Mouse (Mus musculus): ENCODE measurements around the gene Fbxw21.
A peak's percentile ranks its signal among the peaks of the same experiment; 100 is the strongest.

The Fbxw21 gene

DNA sequence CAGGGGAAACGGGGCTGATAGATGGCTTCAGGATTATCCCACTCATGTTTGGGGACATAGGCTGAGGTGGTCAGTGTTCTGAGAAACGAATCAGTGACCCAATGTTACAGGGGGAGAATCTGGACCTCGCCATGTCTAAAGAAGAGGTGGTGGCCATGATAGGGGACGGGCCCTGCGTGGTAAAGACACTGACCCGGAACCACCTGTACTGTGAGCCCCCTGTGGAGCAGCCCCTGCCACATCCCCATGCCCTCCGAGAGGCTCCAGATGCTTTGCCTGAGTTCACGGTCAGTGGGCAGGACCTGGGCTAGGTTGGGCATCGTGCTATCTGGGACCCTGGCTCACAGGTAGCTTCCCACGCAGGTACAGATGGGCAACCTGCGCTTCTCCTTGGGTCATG, 51.6 kb downstream of the Fbxw21 start:
- no peak for DNase-seq

DNA sequence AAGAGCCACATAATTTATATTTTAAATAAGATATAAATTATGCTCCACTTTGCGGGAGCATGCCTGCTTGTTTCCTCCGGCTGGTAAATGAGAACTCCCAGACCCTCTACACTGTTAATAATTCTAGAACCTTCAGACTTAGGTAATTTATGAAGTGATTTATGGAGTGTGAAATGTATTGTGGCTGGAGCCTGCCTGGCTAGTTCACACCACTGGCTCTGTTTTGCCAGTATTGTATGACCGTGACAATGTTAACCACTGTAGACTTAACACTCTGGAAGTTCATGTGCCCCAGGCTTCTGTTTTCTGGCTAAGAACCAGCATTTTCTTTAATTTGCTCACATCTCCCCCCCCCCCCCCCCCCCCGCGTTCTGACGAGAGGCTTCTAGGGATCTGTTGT, 54.5 kb downstream of the Fbxw21 start:
- no peak for DNase-seq

DNA sequence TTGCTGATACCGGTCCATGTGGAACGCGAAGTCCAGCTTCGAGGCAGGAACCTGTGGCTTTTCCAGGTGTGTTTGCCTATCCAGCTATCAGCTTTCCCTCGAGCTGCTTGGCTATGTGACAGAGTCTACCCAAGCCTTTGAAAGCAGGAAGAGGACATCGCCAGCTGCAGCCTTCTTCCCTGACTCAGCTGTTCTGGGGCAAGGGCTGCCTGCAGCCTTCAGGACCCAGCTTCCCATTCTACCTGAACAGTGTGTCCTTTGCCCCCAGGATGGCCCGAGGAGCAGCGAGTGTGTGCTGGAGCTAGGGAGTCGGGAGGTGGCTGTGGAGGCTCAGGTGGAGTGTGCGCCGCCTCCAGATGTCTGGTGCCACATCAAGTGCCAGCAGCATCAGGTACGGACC, 56.2 kb downstream of the Fbxw21 start:
- no peak for DNase-seq

DNA sequence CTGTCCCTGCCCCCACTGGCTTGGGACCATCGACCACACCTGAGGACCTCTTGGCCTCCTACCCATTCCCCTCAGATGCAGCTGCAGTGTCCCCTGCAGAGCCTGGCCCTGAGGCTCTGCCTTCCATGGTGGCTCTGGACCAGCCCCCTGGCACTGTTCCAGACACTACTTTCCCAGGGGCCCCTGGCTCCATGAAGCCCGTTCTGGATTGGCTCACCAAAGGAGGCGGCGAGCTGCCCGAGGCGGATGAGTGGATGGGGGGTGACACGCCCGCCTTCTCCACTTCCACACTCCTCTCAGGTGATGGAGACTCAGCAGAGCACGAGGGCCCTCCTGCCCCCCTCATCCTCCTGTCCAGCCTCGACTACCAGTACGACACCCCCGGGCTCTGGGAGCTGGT, 56.8 kb downstream of the Fbxw21 start:
- no peak for DNase-seq

DNA sequence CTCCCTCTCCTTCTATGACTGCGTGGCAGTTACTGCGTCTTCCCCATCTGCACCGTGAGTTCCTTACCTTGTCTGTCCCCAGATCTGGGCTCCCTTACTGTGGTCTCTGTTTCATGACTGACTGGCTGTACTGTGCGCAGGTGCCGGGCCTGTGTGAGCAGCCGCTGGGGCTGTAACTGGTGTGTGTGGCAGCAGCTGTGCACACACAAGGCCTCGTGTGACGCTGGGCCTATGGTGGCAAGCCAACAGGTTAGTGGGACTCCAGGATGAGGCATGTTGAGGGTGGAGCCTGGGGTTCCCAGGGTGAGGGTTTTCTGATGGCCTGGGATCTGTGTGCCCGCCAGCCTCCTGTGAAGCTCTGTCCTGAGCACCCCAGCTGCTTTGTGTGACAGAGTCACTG, 57.8 kb downstream of the Fbxw21 start:
- DNase-seq: no peak

DNA sequence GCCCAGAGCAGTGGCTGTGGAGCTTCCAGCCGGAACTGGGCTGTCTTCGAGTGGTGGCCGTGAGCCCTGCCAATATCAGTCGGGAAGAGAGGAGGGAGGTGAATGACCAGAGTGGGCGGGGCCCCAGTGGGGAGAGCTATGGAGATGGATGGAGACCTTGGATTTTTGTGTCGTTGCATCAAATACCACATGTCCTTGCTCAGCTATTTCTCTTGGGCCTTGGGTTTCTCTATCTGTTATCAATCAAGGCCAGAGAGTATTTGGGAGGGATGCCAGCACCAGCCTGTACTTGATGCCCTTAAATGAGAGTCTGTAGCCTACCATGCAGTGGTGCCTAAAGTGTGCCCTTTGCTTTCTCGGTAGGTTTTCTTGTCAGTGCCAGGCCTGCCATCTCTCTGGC, 58.6 kb downstream of the Fbxw21 start:
- DNase-seq: no peak

DNA sequence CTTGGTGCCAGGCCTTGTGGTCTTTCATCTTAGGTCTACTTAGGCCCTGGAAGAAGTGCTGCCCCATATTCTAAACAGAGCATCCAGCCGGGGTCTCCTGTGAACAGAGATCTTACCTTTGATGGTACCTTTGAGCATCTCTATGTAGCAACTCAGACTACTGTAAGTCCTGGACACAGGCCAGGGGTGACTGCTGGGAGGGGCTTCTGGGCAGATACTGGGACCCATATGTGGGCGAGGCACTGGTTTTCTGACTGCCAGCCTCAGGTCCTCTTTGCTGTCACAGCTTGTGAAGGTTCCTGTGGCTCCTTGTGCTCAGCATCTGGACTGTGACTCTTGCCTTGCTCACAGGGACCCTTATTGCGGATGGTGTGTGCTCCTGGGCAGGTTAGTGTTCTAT, 59.3 kb downstream of the Fbxw21 start:
- DNase-seq: no peak

DNA sequence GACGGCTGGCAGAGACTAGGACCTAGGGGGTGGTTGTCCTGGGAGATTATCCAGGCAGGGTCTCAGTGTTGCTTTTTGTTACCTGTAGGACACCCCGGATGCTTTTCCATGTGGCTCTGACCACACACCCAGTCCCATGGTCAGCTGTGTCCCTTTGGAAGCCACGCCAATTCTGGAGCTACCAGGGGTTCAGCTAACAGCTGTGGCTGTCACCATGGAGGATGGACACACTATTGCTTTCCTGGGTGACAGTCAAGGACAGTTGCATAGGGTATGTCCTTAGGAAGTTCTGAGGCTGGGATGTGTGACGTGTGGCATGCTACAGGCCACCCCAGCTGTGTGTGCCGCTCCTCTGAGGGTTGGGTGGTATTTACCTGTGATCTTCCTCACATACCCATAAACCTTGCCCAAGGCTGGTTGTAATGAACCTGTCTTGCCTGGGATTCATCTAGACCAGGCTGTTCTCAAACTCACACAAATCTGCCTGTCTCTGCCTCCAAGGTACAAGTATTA, 59.9 kb downstream of the Fbxw21 start:
- no peak for DNase-seq

DNA sequence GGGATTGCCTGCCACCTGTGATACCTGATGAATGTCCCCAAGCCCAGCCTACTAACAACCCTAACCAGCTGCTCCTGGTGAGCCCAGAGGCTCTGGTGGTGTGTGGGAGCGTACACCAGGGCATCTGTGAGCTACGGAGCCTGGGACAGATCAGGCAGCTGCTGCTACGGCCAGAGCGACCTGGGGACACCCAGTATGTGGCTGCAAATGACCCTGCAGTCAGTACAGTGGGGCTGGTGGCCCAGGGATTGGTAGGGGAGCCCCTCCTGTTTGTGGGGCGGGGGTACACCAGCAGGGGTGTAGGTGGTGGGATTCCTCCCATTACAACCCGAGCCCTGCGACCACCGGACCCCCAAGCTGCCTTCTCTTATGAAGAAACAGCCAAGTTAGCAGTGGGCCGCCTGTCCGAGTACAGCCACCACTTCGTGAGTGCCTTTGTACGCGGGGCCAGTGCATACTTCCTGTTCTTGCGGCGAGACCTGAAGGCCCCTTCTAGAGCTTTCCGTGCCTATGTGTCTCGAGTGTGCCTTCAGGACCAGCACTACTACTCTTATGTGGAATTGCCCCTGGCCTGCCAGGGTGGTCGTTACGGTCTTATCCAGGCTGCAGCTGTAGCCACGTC, 61.4 kb downstream of the Fbxw21 start:
- DNase-seq: no peak

DNA sequence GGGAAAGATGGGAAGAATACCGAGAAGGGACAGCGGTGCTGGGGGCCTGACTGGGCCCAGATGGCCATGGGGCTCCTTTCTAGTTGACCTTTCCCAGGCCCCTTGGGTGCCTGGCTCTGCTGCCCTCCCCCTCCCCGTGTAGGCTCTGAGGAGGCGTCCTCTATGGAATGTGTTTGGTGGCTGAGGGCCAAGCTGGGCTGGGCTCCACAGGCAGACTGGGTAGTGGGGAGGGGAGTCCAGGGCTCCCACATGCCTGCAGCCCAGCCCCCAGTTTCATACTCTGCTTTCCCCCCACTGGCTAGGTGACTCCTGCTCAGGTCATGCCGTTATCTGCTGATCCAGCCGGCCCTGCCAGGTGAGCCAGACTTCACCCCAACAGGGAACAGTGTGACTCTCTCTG, 62.9 kb downstream of the Fbxw21 start:
- no peak for DNase-seq

DNA sequence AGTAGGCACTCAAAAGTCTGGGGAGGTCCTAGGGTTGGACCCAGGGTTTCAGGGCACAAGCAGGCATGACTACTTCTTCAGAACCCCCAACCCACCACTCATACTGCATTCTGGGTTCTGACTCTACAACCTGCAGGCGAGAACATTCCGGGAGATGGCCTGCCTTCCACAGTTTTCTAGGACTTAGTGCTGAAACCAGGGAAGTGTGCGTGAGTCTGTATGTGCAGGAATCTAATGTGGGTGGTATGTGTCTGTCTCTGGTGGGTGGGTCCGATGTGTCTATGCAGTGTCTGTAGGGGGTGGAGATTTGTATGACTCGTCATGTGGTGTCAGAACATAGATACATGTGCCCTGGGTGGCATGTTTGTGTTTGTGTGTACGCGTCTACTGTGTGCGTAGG, 63.5 kb downstream of the Fbxw21 start:
- DNase-seq: no peak

DNA sequence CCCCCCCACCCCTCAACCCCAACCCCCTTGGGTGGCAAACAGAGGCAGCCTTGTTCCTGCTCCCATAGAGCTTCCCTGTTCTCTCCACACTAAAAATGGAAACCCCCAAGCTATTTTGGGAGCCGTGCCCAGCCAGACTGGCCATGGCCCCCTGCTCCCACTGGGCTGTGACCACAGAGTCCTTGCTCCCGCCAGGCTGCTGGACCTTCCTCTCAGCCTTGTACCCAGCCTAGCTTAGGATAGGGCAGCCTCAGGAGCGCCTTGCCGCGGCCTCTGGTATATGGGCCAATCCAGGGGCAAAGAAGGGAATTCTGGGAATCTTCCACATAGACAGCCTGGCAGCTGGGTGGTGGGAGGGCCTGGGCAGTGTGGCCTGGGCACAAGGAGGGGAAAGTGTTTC, 64.0 kb downstream of the Fbxw21 start:
- DNase-seq: no peak

DNA sequence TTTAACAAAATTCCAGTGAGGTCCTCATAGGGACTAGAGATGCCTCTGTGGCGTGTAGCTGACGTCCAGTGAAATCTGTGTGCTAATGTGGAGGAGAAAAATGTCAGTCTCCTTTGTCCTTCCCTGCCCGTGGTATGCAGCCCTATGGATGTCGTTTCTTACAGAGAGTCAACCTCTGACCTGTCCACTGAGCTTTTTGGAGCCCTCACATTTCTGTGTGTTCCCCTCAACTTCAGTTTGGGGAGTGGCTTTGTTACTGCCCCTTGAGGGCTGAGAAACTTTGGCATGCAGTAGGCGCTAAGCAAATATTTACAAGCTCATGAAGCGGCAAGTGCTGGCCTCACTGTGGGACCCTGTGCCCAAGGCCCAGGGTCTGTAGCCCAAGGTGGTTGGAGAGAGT, 64.5 kb downstream of the Fbxw21 start:
- DNase-seq: no peak

DNA sequence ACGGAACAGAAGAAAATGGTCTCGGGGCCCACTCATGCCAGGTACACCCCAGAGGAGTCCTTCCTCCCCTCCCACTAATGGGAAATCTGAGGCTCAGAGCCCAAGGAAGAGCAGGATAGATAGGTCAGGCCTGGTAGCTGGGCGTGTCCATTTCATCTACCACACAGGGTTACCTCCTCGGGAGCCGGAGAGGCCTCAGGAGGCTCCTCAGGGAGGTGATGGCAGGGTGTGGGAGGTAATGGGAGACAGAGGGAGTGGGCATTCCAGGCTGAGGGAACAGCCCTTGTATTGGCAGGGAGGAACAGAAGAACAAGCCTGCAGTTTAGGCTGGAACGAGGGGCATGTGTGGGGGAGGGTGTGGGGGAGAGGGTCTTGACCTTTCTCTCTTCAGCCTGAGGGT, 65.0 kb downstream of the Fbxw21 start:
- DNase-seq: no peak

DNA sequence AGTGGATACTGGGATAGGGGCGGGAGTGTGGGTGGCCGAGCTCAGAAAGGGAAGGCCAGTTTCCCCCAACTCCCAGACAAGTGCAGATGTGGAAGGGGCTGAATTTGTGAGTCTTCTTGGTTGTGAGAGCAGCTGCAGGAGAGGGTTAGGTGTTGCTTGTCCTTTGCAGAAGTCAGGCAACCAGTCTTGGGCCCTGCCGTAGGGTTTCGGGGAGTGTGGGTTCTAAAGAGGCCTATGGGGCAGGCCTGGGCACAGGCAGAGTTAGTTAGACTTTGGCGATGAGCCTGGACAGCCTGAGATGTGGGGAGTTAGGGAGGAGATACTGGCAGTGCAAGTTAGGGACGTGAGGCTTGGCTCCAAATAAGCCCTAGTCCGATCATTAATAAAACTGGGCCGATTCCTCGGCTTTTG, 65.6 kb downstream of the Fbxw21 start:
- no peak for DNase-seq

DNA sequence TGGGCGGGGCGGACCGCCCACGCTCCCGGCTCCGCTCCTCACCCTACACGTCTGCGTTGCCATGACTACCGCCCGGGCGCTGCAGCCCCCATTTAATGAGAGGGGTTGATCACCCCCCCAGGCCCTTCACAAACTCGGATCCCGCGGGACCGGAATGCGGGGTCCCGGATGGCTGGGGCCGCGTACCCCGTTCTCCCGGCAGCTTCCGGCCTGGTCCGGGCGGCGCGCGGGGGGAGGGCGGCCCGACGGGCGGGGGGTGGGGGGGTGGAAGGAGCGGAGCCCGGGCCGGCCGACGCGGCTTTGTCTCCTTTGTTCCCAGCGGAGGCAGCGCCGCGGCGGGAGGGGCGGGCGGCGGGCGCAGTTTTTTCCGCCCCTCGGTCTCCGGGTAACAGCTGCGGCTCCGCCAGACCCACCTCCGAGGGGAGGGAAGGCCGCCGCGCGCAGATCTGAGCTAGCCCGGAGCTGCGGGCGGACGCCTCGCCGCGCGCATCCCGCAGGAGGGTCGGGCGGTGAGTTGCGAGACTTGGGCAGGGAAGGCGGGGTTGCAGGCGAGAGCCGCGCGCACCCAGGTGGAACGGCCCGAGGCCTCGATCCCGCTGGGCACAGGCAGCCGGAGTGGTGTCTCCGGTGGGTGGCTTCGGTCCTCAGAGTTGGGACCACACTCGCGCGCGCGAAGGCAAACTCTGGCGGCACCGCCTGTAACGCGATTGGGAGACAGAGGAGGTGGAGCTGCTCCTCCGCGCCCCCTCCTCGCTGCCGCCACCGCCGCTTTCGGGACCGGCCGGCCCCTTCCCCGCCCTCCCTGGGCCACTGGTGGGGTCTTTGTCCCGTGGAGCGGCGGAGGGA, 66.5 kb downstream of the Fbxw21 start, which contains the start of gene Plxnb1:
Gene Plxnb1 (plus strand): TSS at position 253 of the 846 bp plus-strand sequence.
- peak; percentile 83 for DNase-seq

DNA sequence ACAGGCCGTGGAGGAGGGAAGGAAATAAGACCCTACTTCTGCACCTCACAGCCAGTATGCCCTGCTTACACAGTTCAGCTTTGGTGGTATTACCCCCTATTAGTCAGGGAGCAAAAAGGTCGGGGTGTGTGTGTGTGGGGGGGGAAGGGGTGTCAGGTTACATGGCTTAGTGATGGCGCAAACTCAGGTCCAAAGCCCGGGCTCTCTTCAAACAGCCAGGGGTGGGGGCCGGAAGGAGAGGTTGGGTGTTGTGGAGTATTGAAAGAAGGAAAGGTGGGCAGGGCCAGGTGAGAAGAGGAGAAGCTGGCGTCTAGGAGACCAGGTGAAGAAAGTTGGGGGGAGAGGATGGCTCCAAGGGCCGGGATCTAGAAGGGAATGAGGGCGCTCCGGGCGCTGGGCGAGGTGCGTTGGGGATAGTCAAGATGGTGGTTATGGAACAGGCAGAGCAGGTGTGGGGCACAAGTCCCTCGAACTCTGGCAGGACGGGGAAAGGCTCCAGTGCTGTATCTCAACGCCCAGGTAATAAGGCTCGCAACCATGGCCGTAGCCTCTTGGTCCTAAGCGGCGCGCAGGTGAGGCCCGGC, 67.2 kb downstream of the Fbxw21 start:
- DNase-seq: no peak

DNA sequence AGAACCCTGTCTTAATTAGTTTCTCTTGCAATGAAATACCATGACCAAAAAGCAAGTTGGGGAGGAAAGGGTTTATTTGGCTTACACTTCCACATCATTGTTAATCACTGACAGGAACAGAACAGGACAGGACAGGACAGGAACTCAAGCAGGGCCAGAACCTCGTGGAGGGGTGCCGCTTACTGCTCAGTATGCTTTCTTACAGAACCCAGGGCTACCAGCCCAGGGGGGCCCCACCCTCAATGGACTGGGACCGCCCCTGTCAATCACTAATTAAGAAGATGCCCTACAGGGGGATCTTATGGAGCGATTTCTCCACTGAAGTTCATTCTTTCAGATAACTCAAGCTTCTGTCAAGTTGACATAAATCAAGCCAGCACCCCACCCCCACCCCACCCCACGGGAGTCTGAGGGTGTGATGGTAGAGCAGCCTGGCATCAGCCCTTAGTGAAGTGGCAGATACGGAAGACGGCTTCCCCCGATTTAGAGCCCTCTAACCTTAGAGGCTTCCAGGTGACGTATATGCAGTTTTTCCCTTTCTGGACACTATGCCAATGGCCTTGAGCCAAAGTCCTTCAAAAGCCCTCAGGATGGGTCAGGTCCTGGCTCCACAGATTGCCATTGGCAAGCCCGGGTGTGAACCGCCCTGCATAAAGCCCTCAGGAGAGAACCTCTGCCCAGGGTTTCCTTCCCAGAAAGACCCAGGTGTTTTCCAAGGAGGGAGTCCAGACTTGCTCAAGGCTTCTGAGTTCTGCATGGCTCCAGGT, 67.9 kb downstream of the Fbxw21 start:
- DNase-seq: no peak

DNA sequence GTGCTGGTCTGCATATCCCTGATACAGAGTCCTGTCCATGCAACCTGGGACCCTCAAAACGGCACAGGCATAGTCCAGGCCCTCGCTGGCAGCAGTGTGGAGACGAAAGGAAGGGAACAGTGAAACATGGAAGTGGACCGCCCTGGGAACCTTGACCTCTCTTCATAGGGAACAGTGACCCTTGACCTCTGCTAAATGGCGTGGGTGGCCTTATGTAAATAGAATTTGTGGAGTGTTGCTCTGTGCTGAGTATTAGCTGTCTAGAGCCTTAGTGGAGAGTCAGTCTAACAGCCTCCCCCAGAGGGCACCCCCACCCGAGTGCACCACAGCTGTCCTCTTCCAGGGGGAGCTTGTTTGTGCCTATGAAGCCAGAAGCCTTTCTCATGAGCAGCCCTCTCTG, 69.0 kb downstream of the Fbxw21 start:
- DNase-seq: no peak

DNA sequence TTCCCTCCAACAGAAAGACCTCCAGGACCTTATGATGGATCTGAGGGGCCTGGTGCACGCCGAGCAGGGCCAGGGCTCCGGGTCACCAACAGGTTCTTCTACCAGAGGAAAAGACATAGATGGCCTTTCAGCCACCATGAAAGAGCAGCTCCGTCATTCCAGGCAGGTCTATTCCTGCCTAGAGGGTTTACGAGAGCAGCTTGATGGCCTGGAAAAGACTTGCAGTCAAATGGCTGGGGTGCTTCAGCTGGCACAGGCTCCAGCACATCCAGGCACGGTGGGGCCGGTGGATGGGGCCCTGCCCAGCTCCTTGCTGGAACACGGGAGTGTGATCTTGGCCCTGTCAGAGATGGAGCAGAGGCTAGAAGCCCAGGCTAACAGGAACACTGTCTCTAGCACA, 70.0 kb downstream of the Fbxw21 start:
- no peak for DNase-seq

DNA sequence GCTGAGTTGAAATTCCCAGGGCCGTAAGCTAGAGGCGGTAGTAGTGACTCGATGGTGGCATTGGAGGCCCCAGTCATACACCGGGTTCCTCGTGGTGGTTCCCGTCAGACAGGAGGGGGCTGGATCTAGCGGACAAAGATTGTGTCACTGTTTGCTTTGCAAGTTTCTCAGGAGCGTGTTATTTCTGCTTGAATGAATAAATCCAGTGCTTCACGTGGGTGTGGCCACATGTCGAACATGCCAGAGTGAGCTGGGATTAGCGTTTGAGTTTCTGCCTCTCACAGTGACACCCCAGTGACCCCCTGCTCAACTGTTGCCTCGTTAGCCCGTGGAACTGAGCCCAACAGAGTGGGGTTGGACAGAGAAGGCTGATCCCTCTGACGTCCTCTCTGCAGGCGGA, 71.4 kb downstream of the Fbxw21 start:
- DNase-seq: no peak

Data from thymus, postnatal 4 days (tissue).